Mouse (Mus musculus): ENCODE results near the gene Krtap15.

DNA sequence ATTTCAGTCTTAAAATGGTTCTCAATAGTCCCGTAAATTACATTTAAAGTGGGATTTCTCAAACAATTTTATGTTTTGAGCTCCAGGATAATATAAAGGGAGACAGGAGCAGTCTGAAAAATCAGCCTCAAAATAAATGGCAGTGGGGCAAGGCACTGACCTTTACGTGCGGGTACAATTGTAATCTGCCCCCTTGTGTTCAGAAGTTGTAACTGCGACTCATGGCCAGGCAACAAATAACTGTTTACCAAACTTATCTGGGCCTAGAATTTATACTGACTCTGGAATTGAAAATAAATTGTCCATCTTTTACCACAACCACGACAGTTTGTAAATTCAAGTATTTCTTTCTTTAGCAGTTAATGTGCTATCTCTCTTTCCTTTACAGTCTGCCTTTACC is 31.4 kb downstream of the Krtap15 start:
- no peak for TF ChIP-seq EP300 (IDR thresholded peaks at IDR 0.05; ENCODE audit: insufficient read depth, low read depth, low read length)
- no peak for TF ChIP-seq POLR2A (IDR thresholded peaks at IDR 0.05; ENCODE audit: insufficient read depth, low read depth, low read length)

Data from heart, adult 2 months (tissue).